Mouse (Mus musculus): ENCODE measurements around the gene Mrps6. TPM values are rescaled to one million over a fixed set of nuclear protein-coding genes. Genes with fewer than 3 reads are reported as not detected.
"Not testable (repeated sequence)": the region's sequence is repeated elsewhere in the genome, so short reads cannot be mapped to it uniquely, and the experiment has no call there.

The Mrps6 gene
- polyA plus RNA-seq, 1 experiment from 2014 or later: 168 TPM

GRCm38 (mm10) chr16:92089225-92089624 lies 31.2 kb downstream of the Mrps6 start:
- H3K27ac ChIP-seq (replicated peaks; ENCODE audit: low read depth, low read length): no peak overlapping the region
- H3K4me3 ChIP-seq (replicated peaks; ENCODE audit: low read depth, low read length): no peak overlapping the region
- ATAC-seq (ENCODE audit: low FRiP score, low TSS enrichment): no peak
- H3K9me3 ChIP-seq (ENCODE audit: control insufficient read depth, low read length): no peaks in the 10 kb centered on the region
- no peaks in the 10 kb centered on the region for H3K27me3 ChIP-seq (ENCODE audit: control insufficient read depth, insufficient read depth, low read length)
- no peaks in the 10 kb centered on the region for H3K36me3 ChIP-seq (ENCODE audit: control insufficient read depth, insufficient read depth, low read length)
- no peak overlapping the region for H3K4me2 ChIP-seq (ENCODE audit: low read length)
- H3K9ac ChIP-seq (replicated peaks; ENCODE audit: low read length): no peak overlapping the region
- DNase-seq: no peak
- 75% methylated on average over 3 of the region's 3 CpGs for WGBS
- H3K4me1 ChIP-seq (ENCODE audit: control insufficient read depth, insufficient read depth, low read length): no peaks in the 10 kb centered on the region

- Histone ChIP-seq H3K9ac (replicated peaks; ENCODE audit: low read length) (no peak overlapping the region), H3K4me1 (ENCODE audit: control insufficient read depth, insufficient read depth, low read length) (no peaks in the 10 kb centered on the region), H3K9me3 (ENCODE audit: control insufficient read depth, low read length) (no peaks in the 10 kb centered on the region), H3K27ac (replicated peaks; ENCODE audit: low read depth, low read length) (no peak overlapping the region), H3K36me3 (ENCODE audit: control insufficient read depth, insufficient read depth, low read length) (no peaks in the 10 kb centered on the region), H3K4me3 (replicated peaks; ENCODE audit: low read depth, low read length) (no peak overlapping the region), H3K27me3 (ENCODE audit: control insufficient read depth, insufficient read depth, low read length) (no peaks in the 10 kb centered on the region), H3K4me2 (ENCODE audit: low read length) (no peak overlapping the region)
- ATAC-seq (ENCODE audit: low FRiP score, low TSS enrichment) (no peak), DNase-seq (no peak)
- 47% methylated on average over 5 of the region's 5 CpGs for WGBS
These were observed 33.8 kb downstream of the Mrps6 start for GRCm38 (mm10) chr16:92091876-92092275.

GRCm38 (mm10) chr16:92098351-92099051 lies 40.4 kb downstream of the Mrps6 start:
- Histone ChIP-seq H3K27me3 (ENCODE audit: control insufficient read depth, insufficient read depth, low read length) (no peaks in the 10 kb centered on the region), H3K9me3 (ENCODE audit: control insufficient read depth, low read length) (no peaks in the 10 kb centered on the region), H3K4me2 (ENCODE audit: low read length) (no peak overlapping the region), H3K27ac (replicated peaks; ENCODE audit: low read depth, low read length) (no peak overlapping the region), H3K4me3 (replicated peaks; ENCODE audit: low read depth, low read length) (no peak overlapping the region), H3K36me3 (ENCODE audit: control insufficient read depth, insufficient read depth, low read length) (peaks cover 15% of the 10 kb centered on the region), H3K4me1 (ENCODE audit: control insufficient read depth, insufficient read depth, low read length) (peaks cover 2% of the 10 kb centered on the region), H3K9ac (replicated peaks; ENCODE audit: low read length) (no peak overlapping the region)
- DNase-seq (no peak), ATAC-seq (ENCODE audit: low FRiP score, low TSS enrichment) (no peak)
- WGBS: 89% methylated on average over 10 of the region's 10 CpGs

- peaks cover 8% of the 10 kb centered on the region for H3K4me1 ChIP-seq (ENCODE audit: control insufficient read depth, insufficient read depth, low read length)
- no peaks in the 10 kb centered on the region for H3K9me3 ChIP-seq (ENCODE audit: control insufficient read depth, low read length)
- 88% methylated on average over 16 of the region's 16 CpGs for whole genome bisulfite sequencing
- ATAC-seq (ENCODE audit: low FRiP score, low TSS enrichment): no peak
- H3K4me2 ChIP-seq (ENCODE audit: low read length): no peak overlapping the region
- H3K36me3 ChIP-seq (ENCODE audit: control insufficient read depth, insufficient read depth, low read length): peaks cover 15% of the 10 kb centered on the region
- no peak overlapping the region for H3K27ac ChIP-seq (replicated peaks; ENCODE audit: low read depth, low read length)
- no peaks in the 10 kb centered on the region for H3K27me3 ChIP-seq (ENCODE audit: control insufficient read depth, insufficient read depth, low read length)
- no peak overlapping the region for H3K9ac ChIP-seq (replicated peaks; ENCODE audit: low read length)
- no peak overlapping the region for H3K4me3 ChIP-seq (replicated peaks; ENCODE audit: low read depth, low read length)
- DNase-seq: no peak
These were observed 41.5 kb downstream of the Mrps6 start for GRCm38 (mm10) chr16:92099598-92099997.

- no peak overlapping the region for H3K4me3 ChIP-seq (replicated peaks; ENCODE audit: low read depth, low read length)
- H3K9ac ChIP-seq (replicated peaks; ENCODE audit: low read length): no peak overlapping the region
- no peak overlapping the region for H3K27ac ChIP-seq (replicated peaks; ENCODE audit: low read depth, low read length)
- H3K4me2 ChIP-seq (ENCODE audit: low read length): no peak overlapping the region
- ATAC-seq (ENCODE audit: low FRiP score, low TSS enrichment): no peak
- H3K27me3 ChIP-seq (ENCODE audit: control insufficient read depth, insufficient read depth, low read length): no peaks in the 10 kb centered on the region
- peaks cover 15% of the 10 kb centered on the region for H3K36me3 ChIP-seq (ENCODE audit: control insufficient read depth, insufficient read depth, low read length)
- H3K4me1 ChIP-seq (ENCODE audit: control insufficient read depth, insufficient read depth, low read length): peaks cover 8% of the 10 kb centered on the region
- WGBS: 71% methylated on average over 4 of the region's 4 CpGs
- no peaks in the 10 kb centered on the region for H3K9me3 ChIP-seq (ENCODE audit: control insufficient read depth, low read length)
- peak; percentile 44 for DNase-seq
These were observed 42.0 kb downstream of the Mrps6 start for GRCm38 (mm10) chr16:92100111-92100510.

- 81% methylated on average over 5 of the region's 5 CpGs for WGBS
- Histone ChIP-seq H3K9me3 (ENCODE audit: control insufficient read depth, low read length) (no peaks in the 10 kb centered on the region), H3K9ac (replicated peaks; ENCODE audit: low read length) (no peak overlapping the region), H3K4me1 (ENCODE audit: control insufficient read depth, insufficient read depth, low read length) (peaks cover 11% of the 10 kb centered on the region), H3K27ac (replicated peaks; ENCODE audit: low read depth, low read length) (no peak overlapping the region), H3K36me3 (ENCODE audit: control insufficient read depth, insufficient read depth, low read length) (peaks cover 15% of the 10 kb centered on the region), H3K27me3 (ENCODE audit: control insufficient read depth, insufficient read depth, low read length) (no peaks in the 10 kb centered on the region), H3K4me2 (ENCODE audit: low read length) (no peak overlapping the region), H3K4me3 (replicated peaks; ENCODE audit: low read depth, low read length) (no peak overlapping the region)
- DNase-seq: no peak
- ATAC-seq (ENCODE audit: low FRiP score, low TSS enrichment): no peak
These were observed 44.0 kb downstream of the Mrps6 start for GRCm38 (mm10) chr16:92102115-92102514.

GRCm38 (mm10) chr16:92102931-92103330 lies 44.9 kb downstream of the Mrps6 start:
- Histone ChIP-seq H3K4me1 (ENCODE audit: control insufficient read depth, insufficient read depth, low read length) (peaks cover 11% of the 10 kb centered on the region), H3K36me3 (ENCODE audit: control insufficient read depth, insufficient read depth, low read length) (peaks cover 15% of the 10 kb centered on the region)
- not testable (repeated sequence) for H3K27me3 ChIP-seq (ENCODE audit: control insufficient read depth, insufficient read depth, low read length); DNase-seq; ATAC-seq (ENCODE audit: low FRiP score, low TSS enrichment); H3K4me3 ChIP-seq (replicated peaks; ENCODE audit: low read depth, low read length); H3K9me3 ChIP-seq (ENCODE audit: control insufficient read depth, low read length); H3K4me2 ChIP-seq (ENCODE audit: low read length); H3K9ac ChIP-seq (replicated peaks; ENCODE audit: low read length); H3K27ac ChIP-seq (replicated peaks; ENCODE audit: low read depth, low read length)
- 95% methylated on average over 6 of the region's 7 CpGs for WGBS

GRCm38 (mm10) chr16:92103572-92104331 lies 45.7 kb downstream of the Mrps6 start:
- Histone ChIP-seq H3K36me3 (ENCODE audit: control insufficient read depth, insufficient read depth, low read length) (peaks cover 15% of the 10 kb centered on the region), H3K9ac (replicated peaks; ENCODE audit: low read length) (no peak overlapping the region), H3K27ac (replicated peaks; ENCODE audit: low read depth, low read length) (0 out of 2 replicates have a peak overlapping the region, but pooled peaks have one; percentile 8), H3K4me1 (ENCODE audit: control insufficient read depth, insufficient read depth, low read length) (peaks cover 11% of the 10 kb centered on the region), H3K27me3 (ENCODE audit: control insufficient read depth, insufficient read depth, low read length) (no peaks in the 10 kb centered on the region), H3K9me3 (ENCODE audit: control insufficient read depth, low read length) (no peaks in the 10 kb centered on the region), H3K4me2 (ENCODE audit: low read length) (no peak overlapping the region), H3K4me3 (replicated peaks; ENCODE audit: low read depth, low read length) (no peak overlapping the region)
- WGBS: 22% methylated on average over 9 of the region's 9 CpGs
- peak; percentile 24 for DNase-seq
- no peak; the same call in 1 of the 2 replicates for ATAC-seq (ENCODE audit: low FRiP score, low TSS enrichment)

GRCm38 (mm10) chr16:92104332-92104590 lies 46.2 kb downstream of the Mrps6 start:
- Histone ChIP-seq H3K4me1 (ENCODE audit: control insufficient read depth, insufficient read depth, low read length) (peaks cover 11% of the 10 kb centered on the region), H3K9ac (replicated peaks; ENCODE audit: low read length) (no peak overlapping the region), H3K4me3 (replicated peaks; ENCODE audit: low read depth, low read length) (no peak overlapping the region), H3K9me3 (ENCODE audit: control insufficient read depth, low read length) (no peaks in the 10 kb centered on the region), H3K4me2 (ENCODE audit: low read length) (no peak overlapping the region), H3K27ac (replicated peaks; ENCODE audit: low read depth, low read length) (no peak overlapping the region), H3K36me3 (ENCODE audit: control insufficient read depth, insufficient read depth, low read length) (peaks cover 15% of the 10 kb centered on the region), H3K27me3 (ENCODE audit: control insufficient read depth, insufficient read depth, low read length) (no peaks in the 10 kb centered on the region)
- ATAC-seq (ENCODE audit: low FRiP score, low TSS enrichment) (no peak), DNase-seq (no peak)
- 82% methylated on average over 2 of the region's 2 CpGs for WGBS
